Mouse (Mus musculus): Measurements from ENCODE around the gene Kcna2. TPM values are rescaled to one million over a fixed set of nuclear protein-coding genes. Genes with fewer than 3 reads are reported as not detected.

Kcna2 gene
- total and polyA plus RNA-seq, 2 experiments: 0.54 to 1.2 TPM

- no peak overlapping the region for H3K27ac ChIP-seq (replicated peaks; ENCODE audit: insufficient read depth, low read depth, low read length)
- 55% methylated on average over 11 of the region's 11 CpGs for WGBS
- no peak overlapping the region for H3K9ac ChIP-seq (ENCODE audit: low read depth, low read length)
- TF ChIP-seq POLR2A (IDR thresholded peaks at IDR 0.05; ENCODE audit: extremely low read depth, insufficient read depth, low read length) (no peak), CTCF (IDR thresholded peaks at IDR 0.05; ENCODE audit: low read depth, low read length) (no peak)
- no peak overlapping the region for H3K4me3 ChIP-seq (ENCODE audit: insufficient read depth, low read depth, low read length)
- DNase-seq (ENCODE audit: extremely low read depth, low read depth, low spot score): no peak
- no peaks in the 10 kb centered on the region for H3K27me3 ChIP-seq (ENCODE audit: control insufficient read depth, insufficient read depth, low read length)
- H3K4me1 ChIP-seq (ENCODE audit: control insufficient read depth, insufficient read depth, low read length): no peaks in the 10 kb centered on the region
- H3K36me3 ChIP-seq (ENCODE audit: control insufficient read depth, insufficient read depth, low read length): no peaks in the 10 kb centered on the region
- no peaks in the 10 kb centered on the region for H3K79me2 ChIP-seq (ENCODE audit: control insufficient read depth, insufficient read depth, low read length)
These were observed 10.4 kb upstream of the Kcna2 start for GRCm38 (mm10) chr3:107090403-107091150.

GRCm38 (mm10) chr3:107094028-107094427, 6.9 kb upstream of the Kcna2 start:
- Histone ChIP-seq H3K36me3 (ENCODE audit: control insufficient read depth, insufficient read depth, low read length) (no peaks in the 10 kb centered on the region), H3K27me3 (ENCODE audit: control insufficient read depth, insufficient read depth, low read length) (no peaks in the 10 kb centered on the region), H3K27ac (replicated peaks; ENCODE audit: insufficient read depth, low read depth, low read length) (no peak overlapping the region), H3K4me3 (ENCODE audit: insufficient read depth, low read depth, low read length) (no peak overlapping the region), H3K79me2 (ENCODE audit: control insufficient read depth, insufficient read depth, low read length) (no peaks in the 10 kb centered on the region), H3K9ac (ENCODE audit: low read depth, low read length) (no peak overlapping the region), H3K4me1 (ENCODE audit: control insufficient read depth, insufficient read depth, low read length) (no peaks in the 10 kb centered on the region)
- TF ChIP-seq POLR2A (IDR thresholded peaks at IDR 0.05; ENCODE audit: extremely low read depth, insufficient read depth, low read length): no peak
- TF ChIP-seq CTCF (IDR thresholded peaks at IDR 0.05; ENCODE audit: low read depth, low read length): peak; percentile 77
- WGBS: 8% methylated on average over 4 of the region's 4 CpGs
- DNase-seq (ENCODE audit: extremely low read depth, low read depth, low spot score): peak; percentile 27

- H3K4me3 ChIP-seq (ENCODE audit: insufficient read depth, low read depth, low read length): no peak overlapping the region
- no peaks in the 10 kb centered on the region for H3K79me2 ChIP-seq (ENCODE audit: control insufficient read depth, insufficient read depth, low read length)
- TF ChIP-seq POLR2A (IDR thresholded peaks at IDR 0.05; ENCODE audit: extremely low read depth, insufficient read depth, low read length): no peak
- no peak for TF ChIP-seq CTCF (IDR thresholded peaks at IDR 0.05; ENCODE audit: low read depth, low read length)
- DNase-seq (ENCODE audit: extremely low read depth, low read depth, low spot score): no peak
- WGBS: 77% methylated on average over 3 of the region's 3 CpGs
- H3K36me3 ChIP-seq (ENCODE audit: control insufficient read depth, insufficient read depth, low read length): no peaks in the 10 kb centered on the region
- H3K9ac ChIP-seq (ENCODE audit: low read depth, low read length): no peak overlapping the region
- H3K4me1 ChIP-seq (ENCODE audit: control insufficient read depth, insufficient read depth, low read length): no peaks in the 10 kb centered on the region
- H3K27me3 ChIP-seq (ENCODE audit: control insufficient read depth, insufficient read depth, low read length): peaks cover 2% of the 10 kb centered on the region
- no peak overlapping the region for H3K27ac ChIP-seq (replicated peaks; ENCODE audit: insufficient read depth, low read depth, low read length)
These were observed 4.6 kb upstream of the Kcna2 start for GRCm38 (mm10) chr3:107096269-107096731.

GRCm38 (mm10) chr3:107099866-107100265, 1.1 kb upstream of the Kcna2 start:
- H3K4me1 ChIP-seq (ENCODE audit: control insufficient read depth, insufficient read depth, low read length): no peaks in the 10 kb centered on the region
- peaks cover 14% of the 10 kb centered on the region for H3K27me3 ChIP-seq (ENCODE audit: control insufficient read depth, insufficient read depth, low read length)
- H3K4me3 ChIP-seq (ENCODE audit: insufficient read depth, low read depth, low read length): no peak overlapping the region
- no peak overlapping the region for H3K9ac ChIP-seq (ENCODE audit: low read depth, low read length)
- 55% methylated on average over 2 of the region's 2 CpGs for WGBS
- no peaks in the 10 kb centered on the region for H3K79me2 ChIP-seq (ENCODE audit: control insufficient read depth, insufficient read depth, low read length)
- H3K36me3 ChIP-seq (ENCODE audit: control insufficient read depth, insufficient read depth, low read length): no peaks in the 10 kb centered on the region
- no peak overlapping the region for H3K27ac ChIP-seq (replicated peaks; ENCODE audit: insufficient read depth, low read depth, low read length)
- DNase-seq (ENCODE audit: extremely low read depth, low read depth, low spot score): no peak
- TF ChIP-seq POLR2A (IDR thresholded peaks at IDR 0.05; ENCODE audit: extremely low read depth, insufficient read depth, low read length) (no peak), CTCF (IDR thresholded peaks at IDR 0.05; ENCODE audit: low read depth, low read length) (no peak)

- WGBS: under 1% methylated on average over 41 of the region's 41 CpGs
- peaks cover 14% of the 10 kb centered on the region for H3K27me3 ChIP-seq (ENCODE audit: control insufficient read depth, insufficient read depth, low read length)
These were observed 475 bp downstream of the Kcna2 start for GRCm38 (mm10) chr3:107101456-107101786.

More at GRCm38 (mm10) chr3:107101456-107101786, 475 bp downstream of the Kcna2 start:
- no peak for TF ChIP-seq CTCF (IDR thresholded peaks at IDR 0.05; ENCODE audit: low read depth, low read length)
- no peak for TF ChIP-seq POLR2A (IDR thresholded peaks at IDR 0.05; ENCODE audit: extremely low read depth, insufficient read depth, low read length)
- Histone ChIP-seq H3K36me3 (ENCODE audit: control insufficient read depth, insufficient read depth, low read length) (no peaks in the 10 kb centered on the region), H3K79me2 (ENCODE audit: control insufficient read depth, insufficient read depth, low read length) (no peaks in the 10 kb centered on the region), H3K4me3 (ENCODE audit: insufficient read depth, low read depth, low read length) (peak overlapping the region; percentile 67), H3K9ac (ENCODE audit: low read depth, low read length) (peak overlapping the region; percentile 22), H3K4me1 (ENCODE audit: control insufficient read depth, insufficient read depth, low read length) (no peaks in the 10 kb centered on the region), H3K27ac (replicated peaks; ENCODE audit: insufficient read depth, low read depth, low read length) (peak overlapping the region; percentile 30)
- no peak for DNase-seq (ENCODE audit: extremely low read depth, low read depth, low spot score)

Data from liver, adult 2 months (tissue).